Mouse (Mus musculus): ENCODE results near the gene Atmin. TPM values are rescaled to one million over a fixed set of nuclear protein-coding genes. Genes with fewer than 3 reads are reported as not detected.

Atmin gene
- total and polyA plus RNA-seq, 2 experiments from 2014 or later: 18.8 to 39.4 TPM

- no peaks in the 10 kb centered on the region for H3K27me3 ChIP-seq (ENCODE audit: insufficient read depth, low read length)
- TF ChIP-seq CTCF (IDR thresholded peaks at IDR 0.05; ENCODE audit: low read depth): no peak
These were observed 21.7 kb upstream of the Atmin start, which contains the start of the genes Cmc2 and Cenpn for GRCm38 (mm10) chr8:116921337-116922059. Gene Cmc2 (minus strand): TSS chr8:116921455. Gene Cenpn (plus strand): TSS chr8:116921730.

GRCm38 (mm10) chr8:116922060-116922757 is 21.0 kb upstream of the Atmin start:
- DNase-seq: no peak
- no peak for TF ChIP-seq CTCF (IDR thresholded peaks at IDR 0.05; ENCODE audit: low read depth)
- no peaks in the 10 kb centered on the region for H3K36me3 ChIP-seq (ENCODE audit: insufficient read depth)
- H3K27me3 ChIP-seq (ENCODE audit: insufficient read depth, low read length): no peaks in the 10 kb centered on the region
- no peaks in the 10 kb centered on the region for H3K9me3 ChIP-seq (ENCODE audit: low read length)
- WGBS: 32% methylated on average over 17 of the region's 17 CpGs
- H3K4me1 ChIP-seq (ENCODE audit: insufficient read depth): 0 out of 2 replicates have a peak, but pooled peaks cover 4% of the 10 kb centered on the region
- peak overlapping the region; percentile 59 for H3K9ac ChIP-seq
- ATAC-seq: no peak
- H3K4me3 ChIP-seq (ENCODE audit: low read depth, low read length): peak overlapping the region; percentile 85
- 0 out of 2 replicates have a peak overlapping the region, but pooled peaks have one; percentile 78 for H3K27ac ChIP-seq (ENCODE audit: low read depth, low read length)
- H3K4me2 ChIP-seq (ENCODE audit: low read depth): peak overlapping the region; percentile 84

More at GRCm38 (mm10) chr8:116921337-116922059, 21.7 kb upstream of the Atmin start, which contains the start of the genes Cmc2 and Cenpn:
- H3K9me3 ChIP-seq (ENCODE audit: low read length): no peaks in the 10 kb centered on the region
- under 1% methylated on average over 57 of the region's 57 CpGs for WGBS
- peak within 1 kb of the TSS; percentile 84 for H3K4me2 ChIP-seq (ENCODE audit: low read depth)
- peak within 1 kb of the TSS; percentile 59 for H3K9ac ChIP-seq
- ATAC-seq (peak; percentile 97), DNase-seq (peak; percentile 98)
- H3K36me3 ChIP-seq (ENCODE audit: insufficient read depth): no peaks in the 10 kb centered on the region
- H3K27ac ChIP-seq (ENCODE audit: low read depth, low read length): peak within 1 kb of the TSS; percentile 78
- H3K4me1 ChIP-seq (ENCODE audit: insufficient read depth): 0 out of 2 replicates have a peak, but pooled peaks cover 4% of the 10 kb centered on the region
- peak within 1 kb of the TSS; percentile 85 for H3K4me3 ChIP-seq (ENCODE audit: low read depth, low read length)

- no peaks in the 10 kb centered on the region for H3K27me3 ChIP-seq (ENCODE audit: insufficient read depth, low read length)
- no peak overlapping the region for H3K27ac ChIP-seq (ENCODE audit: low read depth, low read length)
- 0 out of 2 replicates have a peak, but pooled peaks cover 4% of the 10 kb centered on the region for H3K4me1 ChIP-seq (ENCODE audit: insufficient read depth)
- H3K36me3 ChIP-seq (ENCODE audit: insufficient read depth): no peaks in the 10 kb centered on the region
- H3K4me2 ChIP-seq (ENCODE audit: low read depth): no peak overlapping the region
- H3K9me3 ChIP-seq (ENCODE audit: low read length): no peaks in the 10 kb centered on the region
- DNase-seq: no peak
- no peak for TF ChIP-seq CTCF (IDR thresholded peaks at IDR 0.05; ENCODE audit: low read depth)
- no peak for ATAC-seq
- H3K4me3 ChIP-seq (ENCODE audit: low read depth, low read length): no peak overlapping the region
- no peak overlapping the region for H3K9ac ChIP-seq
- WGBS: 94% methylated on average over 8 of the region's 8 CpGs
These were observed 19.7 kb upstream of the Atmin start for GRCm38 (mm10) chr8:116923526-116923925.

DNA sequence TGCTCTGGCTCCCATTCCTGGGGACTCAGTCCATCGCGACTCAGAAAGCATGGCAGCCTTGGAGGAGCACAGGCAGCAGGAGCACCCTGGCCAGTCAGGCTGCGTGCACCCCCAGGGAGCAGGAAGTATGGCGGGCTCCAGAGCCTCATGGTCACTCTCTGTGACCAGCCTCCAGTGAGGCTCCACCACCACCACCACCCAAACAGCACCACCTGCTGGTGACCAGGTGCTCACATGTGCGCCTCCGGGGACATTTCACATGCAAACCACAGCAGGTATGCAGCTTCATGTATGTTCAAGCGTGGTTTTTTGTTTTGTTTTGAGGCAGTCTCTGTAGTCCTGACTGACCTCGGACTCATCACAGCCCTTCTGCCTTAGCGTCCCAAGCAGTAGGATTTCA is 15.3 kb upstream of the Atmin start:
- 79% methylated on average over 9 of the region's 9 CpGs for WGBS
- no peaks in the 10 kb centered on the region for H3K36me3 ChIP-seq (ENCODE audit: insufficient read depth)
- H3K4me1 ChIP-seq (ENCODE audit: insufficient read depth): no peaks in the 10 kb centered on the region
- no peak overlapping the region for H3K27ac ChIP-seq (ENCODE audit: low read depth, low read length)
- ATAC-seq (no peak), DNase-seq (no peak)
- no peak overlapping the region for H3K9ac ChIP-seq
- H3K9me3 ChIP-seq (ENCODE audit: low read length): no peaks in the 10 kb centered on the region
- no peaks in the 10 kb centered on the region for H3K27me3 ChIP-seq (ENCODE audit: insufficient read depth, low read length)
- no peak overlapping the region for H3K4me3 ChIP-seq (ENCODE audit: low read depth, low read length)
- no peak overlapping the region for H3K4me2 ChIP-seq (ENCODE audit: low read depth)
- peak; percentile 44 for TF ChIP-seq CTCF (IDR thresholded peaks at IDR 0.05; ENCODE audit: low read depth)

DNA sequence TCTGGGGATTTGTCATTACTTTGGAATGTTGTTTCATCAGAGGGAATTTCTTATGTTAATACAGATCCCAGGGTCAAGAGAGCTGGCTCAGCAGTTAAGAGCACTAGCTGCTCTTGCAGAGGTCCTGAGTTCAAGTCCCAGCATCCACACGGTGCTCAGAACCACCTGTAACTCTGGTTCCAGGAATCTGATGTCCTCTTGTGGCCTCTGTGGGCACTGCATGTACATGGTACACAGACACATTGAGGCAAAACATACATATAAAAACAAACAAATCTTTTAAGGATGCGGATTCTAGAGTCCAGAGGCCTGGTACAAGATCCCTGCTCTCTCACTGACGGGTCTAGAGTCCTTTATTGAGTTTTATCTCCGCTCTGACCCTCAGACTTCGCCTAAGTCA is 14.6 kb upstream of the Atmin start:
- DNase-seq (no peak), ATAC-seq (no peak)
- no peaks in the 10 kb centered on the region for H3K27me3 ChIP-seq (ENCODE audit: insufficient read depth, low read length)
- H3K27ac ChIP-seq (ENCODE audit: low read depth, low read length): no peak overlapping the region
- H3K36me3 ChIP-seq (ENCODE audit: insufficient read depth): no peaks in the 10 kb centered on the region
- no peak overlapping the region for H3K9ac ChIP-seq
- no peak overlapping the region for H3K4me3 ChIP-seq (ENCODE audit: low read depth, low read length)
- H3K4me2 ChIP-seq (ENCODE audit: low read depth): no peak overlapping the region
- TF ChIP-seq CTCF (IDR thresholded peaks at IDR 0.05; ENCODE audit: low read depth): peak; percentile 22; the same call in 1 of the 2 replicates
- WGBS: 89% methylated on average over 5 of the region's 5 CpGs
- H3K9me3 ChIP-seq (ENCODE audit: low read length): no peaks in the 10 kb centered on the region
- H3K4me1 ChIP-seq (ENCODE audit: insufficient read depth): no peaks in the 10 kb centered on the region

DNA sequence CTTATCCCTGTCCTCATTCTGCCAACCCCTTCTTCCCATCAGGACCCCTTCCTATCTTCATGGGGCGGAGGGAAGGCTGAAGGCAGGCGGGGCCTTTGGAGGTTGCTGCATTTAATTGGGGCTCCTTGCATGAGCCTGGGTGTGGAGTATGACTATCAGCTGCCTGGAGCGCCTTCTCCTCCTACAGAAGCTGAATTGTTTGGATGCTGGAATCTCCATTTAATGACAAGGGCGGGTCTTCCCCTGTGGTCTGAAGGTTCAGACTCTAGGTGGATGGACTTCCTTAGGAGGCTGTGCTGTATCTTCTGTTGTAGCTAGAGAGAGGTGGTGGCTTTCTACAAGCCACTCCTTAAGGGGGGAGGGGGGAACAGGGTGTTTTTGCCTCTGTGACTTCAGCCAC is 8.2 kb upstream of the Atmin start:
- Histone ChIP-seq H3K27ac (ENCODE audit: low read depth, low read length) (no peak overlapping the region), H3K36me3 (ENCODE audit: insufficient read depth) (no peaks in the 10 kb centered on the region; the same call in 1 of the 2 replicates), H3K9me3 (ENCODE audit: low read length) (no peaks in the 10 kb centered on the region), H3K4me3 (ENCODE audit: low read depth, low read length) (no peak overlapping the region), H3K9ac (no peak overlapping the region), H3K27me3 (ENCODE audit: insufficient read depth, low read length) (no peaks in the 10 kb centered on the region), H3K4me1 (ENCODE audit: insufficient read depth) (no peaks in the 10 kb centered on the region), H3K4me2 (ENCODE audit: low read depth) (no peak overlapping the region)
- 94% methylated on average over 4 of the region's 4 CpGs for WGBS
- TF ChIP-seq CTCF (IDR thresholded peaks at IDR 0.05; ENCODE audit: low read depth): no peak
- ATAC-seq (no peak), DNase-seq (no peak)

- no peaks in the 10 kb centered on the region; the same call in 1 of the 2 replicates for H3K36me3 ChIP-seq (ENCODE audit: insufficient read depth)
These were observed 7.7 kb upstream of the Atmin start for GRCm38 (mm10) chr8:116935506-116935905.

More at GRCm38 (mm10) chr8:116935506-116935905, 7.7 kb upstream of the Atmin start:
- no peak for DNase-seq
- H3K9me3 ChIP-seq (ENCODE audit: low read length): no peaks in the 10 kb centered on the region
- H3K4me1 ChIP-seq (ENCODE audit: insufficient read depth): no peaks in the 10 kb centered on the region
- no peak for ATAC-seq
- H3K27ac ChIP-seq (ENCODE audit: low read depth, low read length): no peak overlapping the region
- no peak overlapping the region for H3K9ac ChIP-seq
- no peaks in the 10 kb centered on the region for H3K27me3 ChIP-seq (ENCODE audit: insufficient read depth, low read length)
- H3K4me2 ChIP-seq (ENCODE audit: low read depth): no peak overlapping the region
- TF ChIP-seq CTCF (IDR thresholded peaks at IDR 0.05; ENCODE audit: low read depth): no peak
- no peak overlapping the region for H3K4me3 ChIP-seq (ENCODE audit: low read depth, low read length)
- 49% methylated on average over 6 of the region's 6 CpGs for WGBS
